Mouse (Mus musculus) forebrain, embryonic 11.5 days (tissue): ENCODE measurements around the gene Olfr1243. TPM values are rescaled to one million over a fixed set of nuclear protein-coding genes. Genes with fewer than 3 reads are reported as not detected.
"Not testable (repeated sequence)": the region's sequence is repeated elsewhere in the genome, so short reads cannot be mapped to it uniquely, and the experiment has no call there.

Source experiments
- ATAC-seq: fragments of 200-750 bp; cut with Nextera tagmentation; replicated peaks from 2 replicates; pipeline ENCODE4 v1.8.0; 2017; ENCODE audit warnings: moderate TSS enrichment; ENCODE audit not compliant: low FRiP score
- DNase-seq: peaks from one replicate; pipeline ENCODE4 v3.0.0-alpha.2; 2017; ENCODE audit warnings: low spot score
- H3K27ac ChIP-seq: fragments of 300-500 bp; sonication (generic); 2 replicates; pipeline ENCODE4 v1.5.1; 2014; ENCODE audit warnings: low read depth, low read length
- H3K27me3 ChIP-seq: fragments of 300-500 bp; sonication (generic); 2 replicates; pipeline ENCODE4 v1.6.1; 2014; ENCODE audit warnings: mild to moderate bottlenecking, low read length, mixed read lengths; ENCODE audit not compliant: control insufficient read depth, insufficient read depth
- H3K36me3 ChIP-seq: fragments of 300-500 bp; sonication (generic); 2 replicates; pipeline ENCODE4 v1.6.1; 2014; ENCODE audit warnings: mild to moderate bottlenecking, low read length, moderate library complexity, mixed read lengths; ENCODE audit not compliant: control insufficient read depth, insufficient read depth
- H3K4me1 ChIP-seq: fragments of 300-500 bp; sonication (generic); replicated peaks from 2 replicates; pipeline ENCODE4 v1.6.1; 2014; ENCODE audit warnings: low read length, mixed read lengths; ENCODE audit not compliant: control insufficient read depth, insufficient read depth
- H3K4me2 ChIP-seq: fragments of 300-500 bp; sonication (generic); 2 replicates; pipeline ENCODE4 v1.6.1; 2014; ENCODE audit warnings: low read depth, mild to moderate bottlenecking, low read length, moderate library complexity, mixed read lengths; ENCODE audit not compliant: severe bottlenecking
- H3K4me3 ChIP-seq: fragments of 300-500 bp; sonication (generic); 2 replicates; pipeline ENCODE4 v1.5.1; 2014; ENCODE audit warnings: low read depth, low read length
- H3K9ac ChIP-seq: fragments of 300-500 bp; sonication (generic); 2 replicates; pipeline ENCODE4 v1.6.1; 2014; ENCODE audit warnings: low read length
- H3K9me3 ChIP-seq: fragments of 300-500 bp; sonication (generic); 2 replicates; pipeline ENCODE4 v1.6.1; 2016; ENCODE audit warnings: low read length, mixed read lengths; ENCODE audit not compliant: control insufficient read depth
- WGBS: fragments of 180-500 bp; shearing (Covaris S2); extraction: QIAGEN DNeasy Blood & Tissue Kit; methylation state at CpG from one replicate; pipeline ENCODE4 v1.1.7; 2014; 5-methylcytosine and 5-hydroxymethylcytosine counted together
- polyA plus RNA-seq: library from polyadenylated mRNA; unstranded; fragments of >200 nt; fragmentation: Nextera tagmentation; extraction: Ambion mirVana; gene quantifications from 2 replicates; pipeline ENCODE4 v1.2.1, GENCODE M21; 2014

The Olfr1243 gene
- polyA plus RNA-seq: not detected in 2 replicates

- Histone ChIP-seq H3K9ac (no peak within 1 kb of the TSS), H3K9me3 (no peaks in the 10 kb centered on the region), H3K4me2 (no peak within 1 kb of the TSS), H3K4me1 (no peaks in the 10 kb centered on the region), H3K4me3 (no peak within 1 kb of the TSS), H3K27me3 (no peaks in the 10 kb centered on the region), H3K36me3 (no peaks in the 10 kb centered on the region), H3K27ac (no peak within 1 kb of the TSS)
- WGBS: 87% methylated on average over 1 of the region's 1 CpGs
- ATAC-seq (no peak), DNase-seq (no peak)
Observed at GRCm38 (mm10) chr2:89531387-89531786, at the start of gene Olfr1243. Gene Olfr1243, minus strand, starts transcription at chr2:89531487.

- Histone ChIP-seq H3K27ac (no peak within 1 kb of the TSS), H3K4me2 (no peak within 1 kb of the TSS), H3K4me1 (no peaks in the 10 kb centered on the region), H3K4me3 (no peak within 1 kb of the TSS), H3K36me3 (no peaks in the 10 kb centered on the region), H3K27me3 (no peaks in the 10 kb centered on the region), H3K9me3 (no peaks in the 10 kb centered on the region), H3K9ac (no peak within 1 kb of the TSS)
- WGBS: 89% methylated on average over 1 of the region's 1 CpGs
- no peak for ATAC-seq
- DNase-seq: no peak
Observed at GRCm38 (mm10) chr2:89578347-89578746, 47.1 kb upstream of the Olfr1243 start, which contains the start of gene Olfr1245. Gene Olfr1245, minus strand, starts transcription at chr2:89578447.

GRCm38 (mm10) chr2:89562706-89563105 lies 31.4 kb upstream of the Olfr1243 start:
- H3K9me3 ChIP-seq, H3K4me3 ChIP-seq, H3K9ac ChIP-seq, H3K27me3 ChIP-seq, H3K36me3 ChIP-seq, H3K27ac ChIP-seq, H3K4me2 ChIP-seq, ATAC-seq, DNase-seq, H3K4me1 ChIP-seq: not testable (repeated sequence)
- 67% methylated on average over 2 of the region's 2 CpGs for WGBS

GRCm38 (mm10) chr2:89544516-89544915 lies 13.2 kb upstream of the Olfr1243 start:
- no peak overlapping the region for H3K9ac ChIP-seq
- ATAC-seq (peak; percentile 39; the same call in 1 of the 2 replicates), DNase-seq (no peak)
- H3K4me3 ChIP-seq: no peak overlapping the region
- H3K27me3 ChIP-seq: no peaks in the 10 kb centered on the region
- no peak overlapping the region for H3K27ac ChIP-seq
- WGBS: 64% methylated on average over 2 of the region's 2 CpGs
- H3K9me3 ChIP-seq: no peaks in the 10 kb centered on the region
- no peaks in the 10 kb centered on the region for H3K36me3 ChIP-seq
- no peak overlapping the region for H3K4me2 ChIP-seq
- H3K4me1 ChIP-seq: no peaks in the 10 kb centered on the region

- DNase-seq: no peak
- 92% methylated on average over 1 of the region's 1 CpGs for WGBS
- H3K27me3 ChIP-seq: no peaks in the 10 kb centered on the region
Observed at GRCm38 (mm10) chr2:89539923-89540322, 8.6 kb upstream of the Olfr1243 start.

GRCm38 (mm10) chr2:89498235-89498634 lies 33.1 kb downstream of the Olfr1243 start, which contains the start of gene Olfr1242:
Gene Olfr1242, minus strand, starts transcription at chr2:89498335.
- Histone ChIP-seq H3K4me3 (no peak within 1 kb of the TSS), H3K9me3 (no peaks in the 10 kb centered on the region), H3K27ac (no peak within 1 kb of the TSS), H3K9ac (no peak within 1 kb of the TSS), H3K4me2 (no peak within 1 kb of the TSS), H3K4me1 (no peaks in the 10 kb centered on the region), H3K27me3 (no peaks in the 10 kb centered on the region), H3K36me3 (no peaks in the 10 kb centered on the region)
- DNase-seq (no peak), ATAC-seq (no peak)
- 81% methylated on average over 1 of the region's 1 CpGs for WGBS

More at GRCm38 (mm10) chr2:89539923-89540322, 8.6 kb upstream of the Olfr1243 start:
- H3K9ac ChIP-seq: no peak overlapping the region
- no peaks in the 10 kb centered on the region for H3K36me3 ChIP-seq
- no peaks in the 10 kb centered on the region for H3K4me1 ChIP-seq
- ATAC-seq: no peak
- no peak overlapping the region for H3K27ac ChIP-seq
- no peak overlapping the region for H3K4me2 ChIP-seq
- H3K9me3 ChIP-seq: no peaks in the 10 kb centered on the region
- H3K4me3 ChIP-seq: no peak overlapping the region

GRCm38 (mm10) chr2:89487026-89487425 lies 44.3 kb downstream of the Olfr1243 start, which contains the start of gene Olfr1241:
Gene Olfr1241, minus strand, starts transcription at chr2:89487126.
- H3K27me3 ChIP-seq: no peaks in the 10 kb centered on the region
- ATAC-seq: no peak

More at GRCm38 (mm10) chr2:89487026-89487425, 44.3 kb downstream of the Olfr1243 start, which contains the start of gene Olfr1241:
- H3K4me2 ChIP-seq: no peak within 1 kb of the TSS
- no peaks in the 10 kb centered on the region for H3K9me3 ChIP-seq
- H3K36me3 ChIP-seq: no peaks in the 10 kb centered on the region
- H3K27ac ChIP-seq: no peak within 1 kb of the TSS
- no peak within 1 kb of the TSS for H3K9ac ChIP-seq
- H3K4me3 ChIP-seq: no peak within 1 kb of the TSS
- H3K4me1 ChIP-seq: no peaks in the 10 kb centered on the region
- no peak for DNase-seq

Other genes with a start within 250 kb of the Olfr1243 start
- gene Olfr1229, start 243.5 kb downstream of the Olfr1243 start, polyA plus RNA-seq: not detected in 2 replicates
- not detected in 2 replicates for gene Olfr1230, start 234.2 kb downstream of the Olfr1243 start, polyA plus RNA-seq
- gene Olfr1231, start 224.4 kb downstream of the Olfr1243 start, polyA plus RNA-seq: not detected in 2 replicates
- not detected in 2 replicates for gene Olfr1232, start 201.8 kb downstream of the Olfr1243 start, polyA plus RNA-seq
- gene Olfr1233, start 189.1 kb downstream of the Olfr1243 start, polyA plus RNA-seq: not detected in 2 replicates
- not detected in 2 replicates for gene Olfr1234, start 166.6 kb downstream of the Olfr1243 start, polyA plus RNA-seq
- not detected in 2 replicates for gene Olfr1238, start 121.8 kb downstream of the Olfr1243 start, polyA plus RNA-seq
- gene Olfr1239, start 111.1 kb downstream of the Olfr1243 start, polyA plus RNA-seq: not detected in 2 replicates
- not detected in 2 replicates for gene Olfr1240, start 88.5 kb downstream of the Olfr1243 start, polyA plus RNA-seq
- gene Olfr1241, start 44.4 kb downstream of the Olfr1243 start, polyA plus RNA-seq: not detected in 2 replicates
- not detected in 2 replicates for gene Olfr1242, start 33.2 kb downstream of the Olfr1243 start, polyA plus RNA-seq
- not detected in 2 replicates for gene Olfr1245, start 47.0 kb upstream of the Olfr1243 start, polyA plus RNA-seq
- not detected in 2 replicates for gene Olfr1246, start 61.7 kb upstream of the Olfr1243 start, polyA plus RNA-seq
- not detected in 2 replicates for gene Olfr1247, start 82.6 kb upstream of the Olfr1243 start, polyA plus RNA-seq
- not detected in 2 replicates for gene Olfr1248, start 86.8 kb upstream of the Olfr1243 start, polyA plus RNA-seq
- not detected in 2 replicates for gene Olfr1249, start 103.5 kb upstream of the Olfr1243 start, polyA plus RNA-seq
- gene Olfr1250, start 130.0 kb upstream of the Olfr1243 start, polyA plus RNA-seq: not detected in 2 replicates
- not detected in 2 replicates for gene Olfr1251, start 140.4 kb upstream of the Olfr1243 start, polyA plus RNA-seq
- not detected in 2 replicates for gene Olfr1252, start 193.5 kb upstream of the Olfr1243 start, polyA plus RNA-seq
- not detected in 2 replicates for gene Olfr1253, start 225.6 kb upstream of the Olfr1243 start, polyA plus RNA-seq